Mouse (Mus musculus) limb, embryonic 13.5 days (tissue): ENCODE measurements at regions not wholly inside any gene's neighbourhood (a gene's known extent, or its start where the extent isn't known, plus 50 kb on each side); places are given as distances from the start of the nearest gene placed in this dataset.
A peak's percentile ranks its signal among the peaks of the same experiment; 100 is the strongest.

Experiments used
- ATAC-seq: fragments of 200-750 bp; cut with Nextera tagmentation; 2 replicates; pipeline ENCODE4 v1.8.0; 2017; ENCODE audit warnings: low read depth, moderate number of reproducible peaks, moderate TSS enrichment; ENCODE audit not compliant: low FRiP score
- H3K27ac ChIP-seq: fragments of 300-500 bp; sonication (generic); 2 replicates; pipeline ENCODE4 v1.5.1; 2015; ENCODE audit warnings: inconsistent platforms, mild to moderate bottlenecking, moderate library complexity
- H3K27me3 ChIP-seq: fragments of 300-500 bp; sonication (generic); 2 replicates; pipeline ENCODE4 v1.6.1; 2015; ENCODE audit warnings: mild to moderate bottlenecking, inconsistent platforms
- H3K36me3 ChIP-seq: fragments of 300-500 bp; sonication (generic); 2 replicates; pipeline ENCODE4 v1.6.1; 2015; ENCODE audit warnings: inconsistent platforms, mild to moderate bottlenecking, moderate library complexity
- H3K4me1 ChIP-seq: fragments of 300-500 bp; sonication (generic); 2 replicates; pipeline ENCODE4 v1.6.1; 2015; ENCODE audit warnings: inconsistent platforms
- H3K4me2 ChIP-seq: fragments of 300-500 bp; sonication (generic); replicated peaks from 2 replicates; pipeline ENCODE4 v1.6.1; 2015; ENCODE audit warnings: inconsistent platforms, mild to moderate bottlenecking, moderate library complexity
- H3K4me3 ChIP-seq: fragments of 300-500 bp; sonication (generic); 2 replicates; pipeline ENCODE4 v1.5.1; 2015; ENCODE audit warnings: moderate library complexity, mild to moderate bottlenecking, inconsistent platforms
- H3K9ac ChIP-seq: fragments of 300-500 bp; sonication (generic); 2 replicates; pipeline ENCODE4 v1.6.1; 2015; ENCODE audit warnings: mild to moderate bottlenecking, inconsistent platforms
- H3K9me3 ChIP-seq: fragments of 300-500 bp; sonication (generic); 2 replicates; pipeline ENCODE4 v1.6.1; 2016; ENCODE audit warnings: inconsistent platforms
- WGBS: fragments of 180-500 bp; shearing (Covaris S2); methylation state at CpG from one replicate; pipeline ENCODE4 v1.1.7; 2015; 5-methylcytosine and 5-hydroxymethylcytosine counted together

GRCm38 (mm10) chr13:31396216-31396910, 159.6 kb upstream of the Foxq1 start:
- Histone ChIP-seq H3K9me3 (no peaks in the 10 kb centered on the region), H3K9ac (no peak overlapping the region), H3K36me3 (no peaks in the 10 kb centered on the region), H3K4me3 (no peak overlapping the region), H3K4me2 (no peak overlapping the region), H3K4me1 (peaks cover 6% of the 10 kb centered on the region), H3K27ac (no peak overlapping the region), H3K27me3 (no peaks in the 10 kb centered on the region)
- WGBS, result 62% methylated on average over 5 of the region's 5 CpGs
- no peak for ATAC-seq

GRCm38 (mm10) chr13:31397246-31397645, 158.7 kb upstream of the Foxq1 start:
- no peak overlapping the region for H3K4me2 ChIP-seq
- H3K36me3 ChIP-seq, result no peaks in the 10 kb centered on the region
- no peaks in the 10 kb centered on the region for H3K9me3 ChIP-seq
- no peak overlapping the region for H3K4me3 ChIP-seq
- WGBS, result 15% methylated on average over 10 of the region's 10 CpGs
- no peak overlapping the region for H3K27ac ChIP-seq
- no peaks in the 10 kb centered on the region for H3K27me3 ChIP-seq
- H3K4me1 ChIP-seq, result peaks cover 6% of the 10 kb centered on the region
- H3K9ac ChIP-seq, result no peak overlapping the region
- ATAC-seq, result no peak

DNA sequence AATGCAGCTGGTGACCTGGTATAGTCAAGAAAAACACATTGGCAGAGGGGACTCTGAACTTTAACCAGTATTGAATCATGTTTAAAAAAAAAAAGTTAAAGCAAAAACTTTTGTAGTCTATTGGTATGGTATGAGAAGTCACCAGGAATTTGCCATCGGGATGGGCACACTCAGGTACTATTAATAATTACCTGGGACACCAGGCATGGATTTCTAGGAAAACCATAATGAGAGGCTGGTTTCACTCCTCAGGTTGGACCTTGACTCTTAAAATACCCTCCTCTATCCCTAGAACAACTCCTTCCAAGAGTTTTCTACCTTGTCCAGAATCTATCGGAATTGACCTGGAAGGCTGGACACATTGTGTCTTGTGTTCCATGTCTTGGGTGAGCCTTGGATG, 155.5 kb upstream of the Foxq1 start:
- Histone ChIP-seq H3K4me2 (no peak overlapping the region), H3K4me1 (peaks cover 6% of the 10 kb centered on the region), H3K27ac (no peak overlapping the region), H3K27me3 (no peaks in the 10 kb centered on the region), H3K9ac (no peak overlapping the region), H3K4me3 (no peak overlapping the region), H3K9me3 (no peaks in the 10 kb centered on the region), H3K36me3 (no peaks in the 10 kb centered on the region)
- ATAC-seq, result no peak
- 93% methylated on average over 2 of the region's 2 CpGs for WGBS

DNA sequence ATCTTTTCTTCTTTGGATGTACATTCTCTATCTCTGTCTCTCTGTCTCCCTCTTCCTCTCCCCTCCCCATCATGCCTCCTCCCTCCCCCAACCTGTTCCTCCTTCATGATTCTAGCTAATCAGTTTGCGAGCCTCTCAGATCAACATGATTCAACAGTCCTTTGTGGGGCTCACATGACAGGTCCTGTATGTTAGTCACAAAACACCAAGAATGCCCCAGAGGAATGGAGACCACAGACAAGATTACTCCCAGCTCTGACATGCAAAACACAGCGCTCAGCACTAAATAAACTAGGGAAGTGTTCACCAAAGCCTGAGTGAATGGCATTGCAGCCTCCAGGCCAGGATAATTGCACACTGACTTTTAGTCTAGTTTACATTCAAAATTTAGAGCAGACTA, 150.6 kb upstream of the Foxq1 start:
- no peak overlapping the region for H3K4me2 ChIP-seq
- WGBS, result 83% methylated on average over 2 of the region's 2 CpGs
- H3K27ac ChIP-seq, result no peak overlapping the region
- H3K4me3 ChIP-seq, result no peak overlapping the region
- peaks cover 5% of the 10 kb centered on the region; the same call in 1 of the 2 replicates for H3K4me1 ChIP-seq
- H3K9me3 ChIP-seq, result no peaks in the 10 kb centered on the region
- H3K27me3 ChIP-seq, result no peaks in the 10 kb centered on the region
- H3K9ac ChIP-seq, result no peak overlapping the region
- no peak for ATAC-seq
- no peaks in the 10 kb centered on the region for H3K36me3 ChIP-seq

DNA sequence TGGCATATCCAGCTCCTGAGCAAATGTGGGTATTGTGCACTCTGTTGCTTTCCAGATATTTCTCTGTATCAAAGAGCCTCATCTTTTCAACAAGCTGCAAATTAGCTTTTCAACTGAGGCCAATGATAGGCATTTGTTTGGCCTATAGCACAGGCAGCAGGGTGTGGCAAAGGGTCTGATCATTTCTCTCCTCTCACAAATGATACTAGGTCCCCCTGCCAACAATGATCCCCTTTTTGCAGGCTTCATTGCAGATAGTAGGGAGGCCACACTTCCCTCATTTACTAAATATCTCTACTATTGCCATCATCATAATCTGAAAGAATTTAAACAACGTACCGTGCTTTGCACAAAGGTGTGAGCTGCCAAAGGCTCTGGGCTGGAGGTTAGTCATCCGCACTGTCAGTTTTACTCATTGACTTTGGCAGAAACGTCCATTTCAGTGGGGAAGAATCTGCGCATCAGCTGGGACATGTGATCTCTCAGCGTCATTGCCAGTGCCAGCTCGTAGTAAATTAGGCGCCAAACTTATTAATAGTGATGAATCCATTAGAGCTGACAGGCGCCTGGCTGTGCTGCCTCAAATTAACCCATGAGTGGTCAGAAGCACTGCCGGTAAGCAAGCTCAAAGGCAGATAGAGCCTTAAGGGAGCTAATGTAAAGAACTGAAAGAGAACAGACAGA, 147.4 kb upstream of the Foxq1 start:
- no peak overlapping the region for H3K27ac ChIP-seq
- H3K9ac ChIP-seq, result no peak overlapping the region
- WGBS, result 43% methylated on average over 10 of the region's 10 CpGs
- ATAC-seq, result no peak
- peaks cover 5% of the 10 kb centered on the region; the same call in 1 of the 2 replicates for H3K4me1 ChIP-seq
- H3K4me3 ChIP-seq, result no peak overlapping the region
- H3K27me3 ChIP-seq, result no peaks in the 10 kb centered on the region
- no peaks in the 10 kb centered on the region for H3K36me3 ChIP-seq
- H3K9me3 ChIP-seq, result no peaks in the 10 kb centered on the region
- 0 out of 2 replicates have a peak overlapping the region, but pooled peaks have one; percentile 1 for H3K4me2 ChIP-seq

- WGBS, result 69% methylated on average over 2 of the region's 2 CpGs
- Histone ChIP-seq H3K4me2 (0 out of 2 replicates have a peak overlapping the region, but pooled peaks have one; percentile 1), H3K9me3 (no peaks in the 10 kb centered on the region)
Observed at GRCm38 (mm10) chr13:31409123-31409513, 146.8 kb upstream of the Foxq1 start.

DNA sequence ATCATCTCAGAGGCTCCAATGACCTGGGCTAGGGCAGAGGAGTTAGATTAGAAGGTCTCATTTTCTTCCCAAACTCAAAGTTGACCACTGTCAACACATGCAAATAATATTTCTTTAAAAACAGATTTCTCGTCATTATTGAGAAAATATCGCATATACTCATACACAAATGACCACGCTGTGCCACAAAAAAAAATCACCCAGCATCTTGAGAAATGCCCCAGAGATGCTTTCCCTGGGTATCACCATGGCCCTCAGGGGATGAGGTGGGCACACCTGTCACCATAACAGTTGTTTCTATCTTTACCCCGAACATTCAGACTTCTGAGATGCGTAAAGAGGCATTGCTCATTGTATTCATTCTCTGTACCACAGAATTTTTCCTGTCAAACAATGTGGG, 134.4 kb upstream of the Foxq1 start:
- 91% methylated on average over 5 of the region's 5 CpGs for WGBS
- Histone ChIP-seq H3K27me3 (no peaks in the 10 kb centered on the region), H3K9ac (no peak overlapping the region), H3K36me3 (no peaks in the 10 kb centered on the region), H3K9me3 (no peaks in the 10 kb centered on the region), H3K4me3 (no peak overlapping the region), H3K27ac (no peak overlapping the region), H3K4me2 (no peak overlapping the region), H3K4me1 (no peaks in the 10 kb centered on the region)
- ATAC-seq, result no peak

More at GRCm38 (mm10) chr13:31409123-31409513, 146.8 kb upstream of the Foxq1 start:
- Histone ChIP-seq H3K9ac (no peak overlapping the region), H3K4me3 (no peak overlapping the region), H3K27ac (no peak overlapping the region), H3K4me1 (peaks cover 5% of the 10 kb centered on the region; the same call in 1 of the 2 replicates), H3K36me3 (no peaks in the 10 kb centered on the region), H3K27me3 (no peaks in the 10 kb centered on the region)
- no peak for ATAC-seq

- H3K4me3 ChIP-seq, result no peak overlapping the region
- H3K27me3 ChIP-seq, result no peaks in the 10 kb centered on the region
- WGBS, result 69% methylated on average over 3 of the region's 3 CpGs
- no peak overlapping the region for H3K27ac ChIP-seq
- H3K9me3 ChIP-seq, result no peaks in the 10 kb centered on the region
- H3K4me2 ChIP-seq, result no peak overlapping the region
- H3K4me1 ChIP-seq, result no peaks in the 10 kb centered on the region
- ATAC-seq, result no peak
- H3K36me3 ChIP-seq, result no peaks in the 10 kb centered on the region
- no peak overlapping the region for H3K9ac ChIP-seq
Observed at GRCm38 (mm10) chr13:31423599-31423998, 132.3 kb upstream of the Foxq1 start.

DNA sequence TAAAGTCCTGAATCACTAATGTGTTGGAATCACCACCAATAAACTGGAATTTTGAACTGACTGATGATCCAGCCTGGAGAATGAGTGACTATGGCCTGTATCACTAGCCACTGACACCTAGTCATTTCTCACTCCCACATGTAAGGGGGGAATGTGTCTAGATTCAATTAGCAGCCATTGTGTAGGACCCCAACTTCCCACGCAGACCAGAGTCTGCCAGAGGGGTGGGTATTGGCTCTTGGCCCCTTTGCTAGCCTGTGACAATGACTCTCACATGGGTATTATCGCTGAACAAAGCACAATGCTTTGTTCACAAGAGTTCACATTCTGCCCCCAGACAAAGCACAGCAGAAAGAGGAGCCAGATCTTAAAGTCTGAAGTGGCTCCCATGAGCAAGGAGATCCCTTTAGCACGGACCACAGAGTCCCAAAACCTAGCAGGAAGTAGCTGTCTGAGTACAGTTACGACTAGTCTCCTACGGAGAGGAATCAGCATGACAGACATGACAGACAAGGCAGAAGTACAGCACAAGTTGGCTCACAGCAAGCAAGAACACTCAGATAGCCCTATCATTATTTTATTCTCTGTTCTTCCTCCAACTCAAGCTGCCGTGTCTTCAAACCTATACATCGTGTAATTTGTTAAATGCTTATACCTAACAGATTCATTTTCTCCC, 130.0 kb upstream of the Foxq1 start:
- no peak overlapping the region for H3K4me2 ChIP-seq
- no peaks in the 10 kb centered on the region for H3K36me3 ChIP-seq
- no peak overlapping the region for H3K4me3 ChIP-seq
- WGBS, result 75% methylated on average over 7 of the region's 7 CpGs
- no peaks in the 10 kb centered on the region for H3K27me3 ChIP-seq
- H3K9me3 ChIP-seq, result no peaks in the 10 kb centered on the region
- H3K4me1 ChIP-seq, result no peaks in the 10 kb centered on the region
- ATAC-seq, result no peak
- no peak overlapping the region for H3K27ac ChIP-seq
- H3K9ac ChIP-seq, result no peak overlapping the region

DNA sequence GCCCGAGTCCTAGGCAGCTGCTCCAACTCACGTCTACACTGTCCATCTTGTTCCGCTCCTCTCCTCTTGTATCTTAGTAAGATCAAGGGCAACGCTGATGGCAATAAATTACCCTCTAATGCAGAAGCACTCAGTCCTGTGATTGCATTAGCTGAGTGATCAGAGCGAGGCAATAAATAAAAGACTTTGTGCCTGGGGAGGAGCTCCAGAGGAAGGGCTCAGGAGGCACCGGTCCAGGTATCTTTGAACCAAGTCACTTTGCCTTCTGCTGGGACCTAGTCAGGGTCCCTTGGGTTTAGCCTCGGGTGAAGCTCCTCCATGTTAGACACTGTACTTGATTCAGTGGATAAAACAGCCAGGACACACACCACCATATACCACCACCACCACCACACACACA, 119.5 kb upstream of the Foxq1 start:
- no peaks in the 10 kb centered on the region for H3K4me1 ChIP-seq
- H3K27ac ChIP-seq, result no peak overlapping the region
- H3K4me3 ChIP-seq, result no peak overlapping the region
- no peaks in the 10 kb centered on the region for H3K36me3 ChIP-seq
- H3K9me3 ChIP-seq, result no peaks in the 10 kb centered on the region
- no peak overlapping the region for H3K4me2 ChIP-seq
- no peak overlapping the region for H3K9ac ChIP-seq
- WGBS, result 57% methylated on average over 7 of the region's 7 CpGs
- ATAC-seq, result no peak
- no peaks in the 10 kb centered on the region for H3K27me3 ChIP-seq

GRCm38 (mm10) chr13:31439761-31440627, 115.9 kb upstream of the Foxq1 start:
- no peak overlapping the region for H3K27ac ChIP-seq
- no peak for ATAC-seq
- no peak overlapping the region for H3K4me3 ChIP-seq
- no peaks in the 10 kb centered on the region for H3K9me3 ChIP-seq
- 65% methylated on average over 9 of the region's 9 CpGs for WGBS
- no peaks in the 10 kb centered on the region for H3K36me3 ChIP-seq
- H3K27me3 ChIP-seq, result no peaks in the 10 kb centered on the region
- H3K4me2 ChIP-seq, result no peak overlapping the region
- H3K4me1 ChIP-seq, result no peaks in the 10 kb centered on the region
- no peak overlapping the region for H3K9ac ChIP-seq

- H3K4me1 ChIP-seq, result no peaks in the 10 kb centered on the region
- H3K27ac ChIP-seq, result no peak overlapping the region
- H3K4me3 ChIP-seq, result no peak overlapping the region
- WGBS, result 53% methylated on average over 2 of the region's 2 CpGs
- no peaks in the 10 kb centered on the region for H3K9me3 ChIP-seq
- no peak overlapping the region for H3K9ac ChIP-seq
- H3K36me3 ChIP-seq, result no peaks in the 10 kb centered on the region
- no peaks in the 10 kb centered on the region for H3K27me3 ChIP-seq
- ATAC-seq, result no peak
- H3K4me2 ChIP-seq, result no peak overlapping the region
Observed at GRCm38 (mm10) chr13:31458883-31459282, 97.1 kb upstream of the Foxq1 start.
